Mouse (Mus musculus) liver, embryonic 15.5 days (tissue): ENCODE measurements around the gene Nr1h4. TPM values are rescaled to one million over a fixed set of nuclear protein-coding genes. Genes with fewer than 3 reads are reported as not detected.
A peak's percentile ranks its signal among the peaks of the same experiment; 100 is the strongest.

ENCODE experiments used
- ATAC-seq: fragments of 200-750 bp; cut with Nextera tagmentation; 2 replicates; pipeline ENCODE4 v1.8.0; 2017; ENCODE audit warnings: moderate number of reproducible peaks, mild to moderate bottlenecking, moderate library complexity; ENCODE audit not compliant: insufficient read depth
- H3K27ac ChIP-seq: fragments of 300-500 bp; sonication (generic); replicated peaks from 2 replicates; pipeline ENCODE4 v1.5.1; 2015; ENCODE audit warnings: mild to moderate bottlenecking, inconsistent platforms
- H3K27me3 ChIP-seq: fragments of 300-500 bp; sonication (generic); 2 replicates; pipeline ENCODE4 v1.6.1; 2015; ENCODE audit warnings: mild to moderate bottlenecking, inconsistent platforms
- H3K36me3 ChIP-seq: fragments of 300-500 bp; sonication (generic); replicated peaks from 2 replicates; pipeline ENCODE4 v1.6.1; 2015; ENCODE audit warnings: moderate library complexity, mild to moderate bottlenecking, inconsistent platforms
- H3K4me1 ChIP-seq: fragments of 300-500 bp; sonication (generic); replicated peaks from 2 replicates; pipeline ENCODE4 v1.6.1; 2015; ENCODE audit warnings: inconsistent platforms
- H3K4me2 ChIP-seq: fragments of 300-500 bp; sonication (generic); 2 replicates; pipeline ENCODE4 v1.6.1; 2015; ENCODE audit warnings: moderate library complexity, mild to moderate bottlenecking, inconsistent platforms
- H3K4me3 ChIP-seq: fragments of 300-500 bp; sonication (generic); replicated peaks from 2 replicates; pipeline ENCODE4 v1.5.1; 2015; ENCODE audit warnings: mild to moderate bottlenecking, inconsistent platforms
- H3K9ac ChIP-seq: fragments of 300-500 bp; sonication (generic); 2 replicates; pipeline ENCODE4 v1.6.1; 2015; ENCODE audit warnings: moderate library complexity, mild to moderate bottlenecking, inconsistent platforms
- H3K9me3 ChIP-seq: fragments of 300-500 bp; sonication (generic); replicated peaks from 2 replicates; pipeline ENCODE4 v1.6.1; 2016; ENCODE audit warnings: inconsistent platforms
- WGBS: fragments of 180-500 bp; shearing (Covaris S2); methylation state at CpG from one replicate; pipeline ENCODE4 v1.1.7; 2015; ENCODE audit warnings: mixed read lengths; ENCODE audit not compliant: insufficient replicate concordance; 5-methylcytosine and 5-hydroxymethylcytosine counted together
- polyA plus RNA-seq: library from polyadenylated mRNA; unstranded; fragments of >200 nt; fragmentation: Nextera tagmentation; extraction: Ambion mirVana; gene quantifications from 2 replicates; pipeline ENCODE4 v1.2.1, GENCODE M21; 2015

The Nr1h4 gene
- polyA plus RNA-seq, 1 experiment from 2014 or later, result 5.4 TPM

GRCm38 (mm10) chr10:89444381-89444780, 89.0 kb downstream of the Nr1h4 start:
- no peak for ATAC-seq
- no peaks in the 10 kb centered on the region for H3K9me3 ChIP-seq
- H3K4me1 ChIP-seq, result peaks cover 33% of the 10 kb centered on the region
- peak overlapping the region; percentile 91 for H3K4me2 ChIP-seq
- peak overlapping the region; percentile 77 for H3K27ac ChIP-seq
- 21% methylated on average over 3 of the region's 3 CpGs for WGBS
- peak overlapping the region; percentile 81 for H3K9ac ChIP-seq
- H3K36me3 ChIP-seq, result peaks cover 7% of the 10 kb centered on the region; the same call in 1 of the 2 replicates
- peak overlapping the region; percentile 92 for H3K4me3 ChIP-seq
- no peaks in the 10 kb centered on the region for H3K27me3 ChIP-seq

- Histone ChIP-seq H3K9me3 (no peaks in the 10 kb centered on the region), H3K4me2 (peak within 1 kb of the TSS; percentile 91), H3K4me3 (peak within 1 kb of the TSS; percentile 92), H3K9ac (peak within 1 kb of the TSS; percentile 81), H3K36me3 (peaks cover 7% of the 10 kb centered on the region; the same call in 1 of the 2 replicates), H3K4me1 (peaks cover 38% of the 10 kb centered on the region), H3K27ac (peak within 1 kb of the TSS; percentile 84), H3K27me3 (no peaks in the 10 kb centered on the region)
- peak; percentile 92 for ATAC-seq
- under 1% methylated on average over 39 of the region's 39 CpGs for WGBS
Observed at GRCm38 (mm10) chr10:89443623-89444151, 89.7 kb downstream of the Nr1h4 start, which contains the start of gene Gas2l3. Gene Gas2l3 (minus strand): TSS chr10:89443967.

GRCm38 (mm10) chr10:89443115-89443622, 90.2 kb downstream of the Nr1h4 start:
- Histone ChIP-seq H3K27me3 (no peaks in the 10 kb centered on the region), H3K4me2 (peak overlapping the region; percentile 91), H3K9me3 (no peaks in the 10 kb centered on the region), H3K27ac (peak overlapping the region; percentile 84), H3K4me3 (peak overlapping the region; percentile 92), H3K4me1 (peaks cover 38% of the 10 kb centered on the region), H3K36me3 (peaks cover 10% of the 10 kb centered on the region; the same call in 1 of the 2 replicates), H3K9ac (peak overlapping the region; percentile 81)
- 0% methylated on average over 17 of the region's 17 CpGs for WGBS
- peak; percentile 51 for ATAC-seq

DNA sequence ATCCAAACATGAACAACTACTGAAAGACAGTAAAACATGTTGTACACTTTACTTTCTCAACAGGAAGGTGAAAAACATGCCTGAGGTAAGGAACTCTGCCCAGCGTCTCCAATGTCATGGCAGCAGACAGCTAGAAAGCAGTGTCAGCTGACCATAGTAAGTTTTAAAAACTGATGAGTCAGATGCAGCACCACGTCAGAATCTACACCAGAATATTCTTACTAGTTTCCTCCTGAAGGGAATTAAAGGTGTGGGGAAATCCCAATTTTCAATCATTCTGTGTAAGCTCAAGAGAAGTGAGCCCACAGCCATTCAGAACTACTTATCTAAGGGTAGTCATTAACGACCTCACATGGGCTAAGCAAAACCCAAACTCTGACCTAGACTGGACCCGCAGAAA, 90.7 kb downstream of the Nr1h4 start:
- peak overlapping the region; percentile 81 for H3K9ac ChIP-seq

DNA sequence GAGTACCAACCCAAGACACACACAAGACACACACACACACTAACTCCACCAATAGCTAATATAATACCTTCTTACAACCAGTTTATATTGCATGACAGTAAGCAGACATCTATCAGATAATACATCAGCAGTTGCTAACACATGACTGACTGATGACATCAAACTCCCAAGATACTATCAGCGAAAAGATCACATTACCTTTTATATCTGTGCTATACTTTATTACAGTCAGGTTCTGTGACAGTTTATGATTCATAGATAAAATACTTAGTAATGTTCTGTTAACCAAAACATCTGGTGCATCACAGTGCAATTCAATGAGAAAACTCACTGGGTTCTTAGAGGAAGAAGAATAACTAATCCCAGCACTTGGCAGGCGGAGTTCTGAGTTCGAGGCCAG, 91.4 kb downstream of the Nr1h4 start:
- no peak for ATAC-seq
- no peak overlapping the region for H3K27ac ChIP-seq
- H3K27me3 ChIP-seq, result no peaks in the 10 kb centered on the region
- peak overlapping the region; percentile 91 for H3K4me2 ChIP-seq
- H3K4me1 ChIP-seq, result peaks cover 38% of the 10 kb centered on the region
- peaks cover 22% of the 10 kb centered on the region for H3K36me3 ChIP-seq
- H3K9me3 ChIP-seq, result no peaks in the 10 kb centered on the region
- peak overlapping the region; percentile 92 for H3K4me3 ChIP-seq
- WGBS, result 88% methylated on average over 3 of the region's 3 CpGs
- H3K9ac ChIP-seq, result no peak overlapping the region

More for the DNA sequence above, 90.7 kb downstream of the Nr1h4 start:
- H3K36me3 ChIP-seq, result peaks cover 16% of the 10 kb centered on the region
- peak overlapping the region; percentile 84 for H3K27ac ChIP-seq
- WGBS, result 7% methylated on average over 4 of the region's 4 CpGs
- no peaks in the 10 kb centered on the region for H3K9me3 ChIP-seq
- ATAC-seq, result no peak
- H3K4me2 ChIP-seq, result peak overlapping the region; percentile 91
- no peaks in the 10 kb centered on the region for H3K27me3 ChIP-seq
- H3K4me1 ChIP-seq, result peaks cover 38% of the 10 kb centered on the region
- peak overlapping the region; percentile 92 for H3K4me3 ChIP-seq

DNA sequence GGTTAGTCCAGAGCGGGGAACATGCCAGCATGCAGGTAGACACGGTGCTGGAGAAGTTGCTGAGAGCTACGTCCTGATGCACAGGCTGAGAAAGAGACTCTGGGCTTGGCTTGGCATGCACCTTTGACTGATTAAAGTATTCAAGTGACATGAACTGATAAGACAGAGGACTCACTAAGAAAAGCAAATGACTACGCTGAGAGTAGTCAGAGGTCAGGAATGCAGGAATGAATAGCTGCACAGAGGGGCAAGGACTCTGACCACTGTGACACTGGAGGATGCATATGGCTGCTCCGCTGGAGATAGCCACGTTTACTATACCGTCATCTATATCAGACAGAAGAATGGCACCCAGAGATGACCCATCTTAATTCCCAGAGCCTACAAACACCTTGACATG, 94.0 kb downstream of the Nr1h4 start:
- H3K36me3 ChIP-seq, result peaks cover 37% of the 10 kb centered on the region
- 55% methylated on average over 7 of the region's 7 CpGs for WGBS
- no peak for ATAC-seq
- no peak overlapping the region for H3K4me3 ChIP-seq
- H3K9me3 ChIP-seq, result no peaks in the 10 kb centered on the region
- H3K27me3 ChIP-seq, result no peaks in the 10 kb centered on the region
- no peak overlapping the region for H3K9ac ChIP-seq
- H3K27ac ChIP-seq, result no peak overlapping the region
- peaks cover 36% of the 10 kb centered on the region for H3K4me1 ChIP-seq
- no peak overlapping the region for H3K4me2 ChIP-seq

DNA sequence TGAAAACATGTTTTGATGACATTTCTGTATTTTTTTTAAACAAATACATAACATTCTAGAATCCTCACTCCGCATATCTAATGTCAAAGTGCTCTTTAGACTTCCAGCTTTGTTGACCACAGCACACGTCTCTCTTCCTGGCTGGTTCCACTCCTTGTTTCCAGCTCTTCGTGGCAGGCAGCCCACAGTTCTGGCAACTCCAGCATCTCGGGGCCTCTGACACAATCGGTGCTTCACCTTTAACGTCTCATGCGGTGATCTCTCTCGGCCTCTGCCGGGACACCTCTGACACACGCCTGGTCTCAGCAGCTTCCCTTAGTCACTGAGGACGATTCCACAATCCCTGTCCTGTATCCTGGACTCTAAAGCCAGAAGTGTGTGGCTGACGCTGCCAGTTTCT, 95.4 kb downstream of the Nr1h4 start:
- 87% methylated on average over 12 of the region's 12 CpGs for WGBS
- Histone ChIP-seq H3K36me3 (peaks cover 50% of the 10 kb centered on the region), H3K4me3 (no peak overlapping the region)

DNA sequence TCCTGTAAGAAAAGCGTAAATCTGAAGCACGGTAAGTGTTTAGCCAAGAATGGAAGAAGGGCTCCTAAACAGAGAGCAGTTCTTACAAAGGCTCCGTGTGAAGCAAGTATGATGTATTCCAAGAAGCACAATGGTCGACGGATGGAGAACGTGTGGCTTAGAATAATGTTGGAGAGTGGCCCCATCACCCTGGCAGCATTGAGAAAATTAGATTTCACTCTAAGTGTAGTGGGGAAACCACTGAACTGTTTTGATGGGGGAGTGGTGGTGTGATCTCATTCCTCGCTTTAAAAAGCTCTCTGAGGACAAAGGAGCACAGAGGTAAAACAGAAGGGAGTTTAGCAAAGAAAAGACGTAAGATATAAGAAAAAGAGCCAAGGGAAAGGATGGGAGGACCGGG, 95.9 kb downstream of the Nr1h4 start:
- 85% methylated on average over 9 of the region's 9 CpGs for WGBS

More for the DNA sequence above, 95.4 kb downstream of the Nr1h4 start:
- H3K4me2 ChIP-seq, result no peak overlapping the region
- no peak overlapping the region for H3K9ac ChIP-seq
- no peaks in the 10 kb centered on the region for H3K9me3 ChIP-seq
- no peak for ATAC-seq
- no peaks in the 10 kb centered on the region for H3K27me3 ChIP-seq
- peaks cover 29% of the 10 kb centered on the region for H3K4me1 ChIP-seq
- no peak overlapping the region for H3K27ac ChIP-seq

GRCm38 (mm10) chr10:89435920-89436319, 97.5 kb downstream of the Nr1h4 start:
- no peak overlapping the region for H3K4me2 ChIP-seq
- H3K27me3 ChIP-seq, result no peaks in the 10 kb centered on the region
- peaks cover 18% of the 10 kb centered on the region for H3K4me1 ChIP-seq
- H3K4me3 ChIP-seq, result no peak overlapping the region
- H3K9ac ChIP-seq, result no peak overlapping the region
- ATAC-seq, result no peak
- peaks cover 54% of the 10 kb centered on the region for H3K36me3 ChIP-seq
- no peaks in the 10 kb centered on the region for H3K9me3 ChIP-seq
- no peak overlapping the region for H3K27ac ChIP-seq
- 89% methylated on average over 9 of the region's 9 CpGs for WGBS

More for the DNA sequence above, 95.9 kb downstream of the Nr1h4 start:
- H3K36me3 ChIP-seq, result peaks cover 53% of the 10 kb centered on the region
- no peaks in the 10 kb centered on the region for H3K9me3 ChIP-seq
- ATAC-seq, result no peak
- no peak overlapping the region for H3K27ac ChIP-seq
- H3K9ac ChIP-seq, result no peak overlapping the region
- H3K4me2 ChIP-seq, result no peak overlapping the region
- no peaks in the 10 kb centered on the region for H3K27me3 ChIP-seq
- H3K4me3 ChIP-seq, result no peak overlapping the region
- H3K4me1 ChIP-seq, result peaks cover 27% of the 10 kb centered on the region

GRCm38 (mm10) chr10:89435413-89435812, 98.0 kb downstream of the Nr1h4 start:
- no peak for ATAC-seq
- 86% methylated on average over 12 of the region's 12 CpGs for WGBS
- H3K9ac ChIP-seq, result no peak overlapping the region
- no peak overlapping the region for H3K4me3 ChIP-seq
- H3K4me2 ChIP-seq, result no peak overlapping the region
- H3K27ac ChIP-seq, result no peak overlapping the region
- H3K9me3 ChIP-seq, result no peaks in the 10 kb centered on the region
- H3K36me3 ChIP-seq, result peaks cover 59% of the 10 kb centered on the region
- no peaks in the 10 kb centered on the region for H3K27me3 ChIP-seq
- H3K4me1 ChIP-seq, result peaks cover 16% of the 10 kb centered on the region

DNA sequence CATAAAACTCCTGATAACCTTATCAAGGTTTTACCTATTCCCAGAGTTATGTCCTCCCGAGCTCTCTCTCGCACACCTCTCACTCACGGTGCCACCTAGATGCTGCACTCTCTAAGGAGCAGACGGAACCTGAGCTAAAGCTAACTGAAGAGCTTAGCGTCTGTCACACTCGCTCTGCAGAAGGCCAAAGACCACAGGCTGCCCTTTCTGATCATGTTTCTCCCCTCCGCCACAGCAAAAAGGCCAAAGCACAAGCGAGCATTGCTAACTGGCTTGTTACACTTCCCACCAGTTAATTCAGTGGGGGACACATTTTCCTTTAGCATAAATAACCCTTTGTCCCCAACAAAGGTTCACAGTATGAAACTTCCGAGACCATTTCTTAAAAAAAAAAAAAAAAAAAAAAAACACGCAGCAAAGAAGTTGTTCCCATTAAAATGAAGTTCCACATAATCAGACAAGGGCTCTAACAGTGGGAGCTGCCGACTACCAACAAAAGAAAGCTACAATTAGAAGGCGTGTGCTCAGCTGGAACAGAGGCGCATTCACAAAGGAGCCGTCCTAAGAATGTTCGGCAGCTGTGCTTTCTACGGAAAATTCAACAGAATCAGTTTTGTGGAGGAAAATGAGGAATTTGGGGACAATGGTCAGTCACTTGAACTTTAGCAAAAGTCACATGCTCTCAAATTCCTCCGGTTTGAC, 98.7 kb downstream of the Nr1h4 start:
- Histone ChIP-seq H3K36me3 (peaks cover 65% of the 10 kb centered on the region), H3K27ac (no peak overlapping the region), H3K9me3 (no peaks in the 10 kb centered on the region), H3K27me3 (no peaks in the 10 kb centered on the region), H3K4me2 (no peak overlapping the region), H3K9ac (no peak overlapping the region), H3K4me3 (no peak overlapping the region), H3K4me1 (peaks cover 11% of the 10 kb centered on the region)
- ATAC-seq, result no peak
- 79% methylated on average over 17 of the region's 17 CpGs for WGBS
